Mouse (Mus musculus) granulocyte monocyte progenitor cell, adult 5-6 weeks (primary cell): ENCODE measurements around the gene Fryl. TPM values are rescaled to one million over a fixed set of nuclear protein-coding genes. Genes with fewer than 3 reads are reported as not detected.

Experiments used
- ATAC-seq: replicated peaks from 2 replicates; pipeline ENCODE4 v1.8.0; 2016; ENCODE audit warnings: mild to moderate bottlenecking, moderate TSS enrichment, inconsistent platforms; ENCODE audit not compliant: poor library complexity, severe bottlenecking
- total RNA-seq, 2 experiments: library from RNA; stranded (forward) in 1 of 2; stranded (reverse) in 1 of 2; fragments of 200-712, 200-1000 nt in 1 of 2; fragments of >200 nt in 1 of 2; fragmentation: Nextera tagmentation in 1 of 2; gene quantifications; 2 replicates each; pipeline ENCODE4 v1.2.3; 2014 to 2017

Gene Fryl
- total RNA-seq, 2 experiments from 2014 or later: 64.8 to 87.8 TPM

DNA sequence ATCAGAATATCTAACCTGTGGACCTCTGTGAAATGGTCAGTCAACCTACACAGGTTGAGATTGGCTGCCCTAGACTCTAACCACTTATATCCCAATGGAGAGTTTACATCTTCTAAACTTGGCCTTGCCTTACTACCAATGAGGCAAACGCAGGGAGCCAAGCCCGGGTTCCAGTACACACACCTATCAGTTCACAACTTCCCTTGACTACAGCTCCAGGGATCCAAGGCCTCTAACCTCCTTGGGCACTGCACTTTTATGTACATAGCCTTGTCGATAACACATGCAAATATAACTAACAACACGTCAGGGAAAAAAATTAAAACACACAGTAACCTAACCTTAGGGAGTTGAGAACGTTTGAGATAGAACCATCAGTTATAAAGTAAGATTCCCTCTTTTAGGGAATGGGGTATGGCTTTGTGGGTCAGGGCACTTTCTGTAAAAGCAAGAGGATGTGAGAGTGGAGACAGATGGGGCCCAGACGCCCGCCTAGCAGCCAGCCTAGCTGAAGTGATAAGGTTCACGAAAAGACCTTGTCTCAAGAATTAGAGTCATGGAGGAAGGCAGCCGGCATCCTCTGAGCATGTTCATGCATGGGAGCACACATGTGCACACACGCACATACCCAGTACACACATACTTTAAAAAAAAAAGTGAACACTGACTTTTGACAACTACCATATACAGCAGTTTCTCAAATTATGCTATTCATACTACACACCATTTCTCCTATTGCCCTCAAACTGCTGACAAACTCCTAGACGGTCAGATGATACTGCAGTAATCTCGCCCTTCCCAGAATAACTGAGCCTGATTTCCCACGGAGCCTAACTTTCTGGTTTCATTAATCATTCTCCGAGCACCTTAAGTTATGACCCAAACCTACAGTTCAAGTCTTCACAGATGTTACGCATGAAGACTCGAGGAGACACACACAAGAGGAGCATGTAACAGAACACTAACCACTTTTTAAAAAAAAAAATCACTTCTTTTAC is 55.7 kb downstream of the Fryl start:
- peak; percentile 24; the same call in 1 of the 2 replicates for ATAC-seq

DNA sequence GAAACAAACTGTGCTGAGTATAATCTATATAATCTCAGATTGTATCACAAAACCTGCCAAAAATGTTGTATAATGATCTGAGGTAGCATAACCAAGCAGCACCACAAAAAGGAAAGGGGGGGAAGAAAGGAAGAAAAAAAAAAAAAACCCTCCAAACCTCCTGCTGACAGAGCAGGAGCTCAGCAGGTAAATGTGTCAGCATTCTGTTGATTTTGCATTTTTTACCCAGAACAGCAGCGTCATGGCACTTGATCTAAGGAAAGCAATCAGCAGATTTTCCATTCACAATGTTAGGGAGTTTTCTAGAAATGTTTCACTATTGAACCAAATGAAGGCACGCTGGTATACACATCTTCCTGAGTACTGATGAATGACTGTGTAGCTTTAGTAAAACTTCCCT is 56.8 kb downstream of the Fryl start:
- ATAC-seq: no peak

DNA sequence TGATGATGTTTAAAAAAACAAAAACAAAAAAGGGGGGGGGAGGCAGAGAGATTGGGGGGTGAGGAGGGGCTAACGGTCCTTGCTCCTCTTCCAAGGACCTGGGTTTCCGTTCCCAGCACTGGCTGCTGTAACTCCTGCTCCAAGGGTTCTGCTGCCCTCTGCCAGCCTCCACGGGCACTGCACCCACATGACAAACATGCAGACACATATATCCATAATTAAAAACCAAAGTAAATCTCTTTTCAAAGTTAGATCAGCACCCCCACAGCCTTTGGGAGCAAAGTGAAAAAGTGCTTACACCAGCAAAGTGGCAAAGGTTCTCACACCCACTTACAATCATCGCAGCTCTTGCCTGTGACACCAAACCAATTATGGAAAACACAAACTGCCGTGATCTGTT is 57.7 kb downstream of the Fryl start:
- no peak for ATAC-seq

DNA sequence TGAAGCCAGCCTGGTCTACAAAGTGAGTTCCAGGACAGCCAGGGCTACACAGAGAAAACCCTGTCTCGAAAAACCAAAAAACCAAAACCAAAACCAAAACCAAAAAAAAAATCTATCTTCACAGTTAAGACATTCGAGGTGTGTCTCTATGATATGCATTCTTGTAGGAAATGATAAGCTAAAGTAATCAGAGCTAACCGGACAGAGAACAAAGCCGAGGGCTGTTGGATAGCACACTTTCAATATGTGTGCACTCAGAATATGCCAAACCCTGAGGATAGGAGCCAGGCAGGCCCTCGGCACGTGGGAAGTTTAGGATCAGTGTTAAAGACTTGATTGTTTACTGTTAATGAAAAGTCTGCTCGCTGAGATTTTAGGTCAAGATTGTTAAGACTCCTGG is 58.6 kb downstream of the Fryl start:
- ATAC-seq: no peak

DNA sequence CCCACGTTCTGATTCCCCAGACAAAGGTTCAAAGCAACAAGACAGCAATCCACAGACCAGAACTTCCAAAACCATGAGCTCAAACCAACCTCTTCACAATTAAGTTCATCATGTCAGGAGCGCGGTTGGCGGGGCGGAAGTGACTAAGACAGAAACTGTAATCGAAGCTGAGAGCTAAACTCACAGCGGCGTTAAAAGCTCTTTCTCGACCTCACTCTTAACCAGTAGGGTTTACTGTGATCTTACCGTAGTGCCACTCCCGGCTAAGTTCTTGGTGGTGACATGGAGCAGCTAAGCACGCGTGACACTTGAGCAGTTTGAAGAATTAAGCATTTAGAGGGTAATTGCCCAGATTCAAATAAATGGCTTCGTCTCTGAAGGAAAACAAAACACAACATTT is 61.7 kb downstream of the Fryl start:
- no peak for ATAC-seq

DNA sequence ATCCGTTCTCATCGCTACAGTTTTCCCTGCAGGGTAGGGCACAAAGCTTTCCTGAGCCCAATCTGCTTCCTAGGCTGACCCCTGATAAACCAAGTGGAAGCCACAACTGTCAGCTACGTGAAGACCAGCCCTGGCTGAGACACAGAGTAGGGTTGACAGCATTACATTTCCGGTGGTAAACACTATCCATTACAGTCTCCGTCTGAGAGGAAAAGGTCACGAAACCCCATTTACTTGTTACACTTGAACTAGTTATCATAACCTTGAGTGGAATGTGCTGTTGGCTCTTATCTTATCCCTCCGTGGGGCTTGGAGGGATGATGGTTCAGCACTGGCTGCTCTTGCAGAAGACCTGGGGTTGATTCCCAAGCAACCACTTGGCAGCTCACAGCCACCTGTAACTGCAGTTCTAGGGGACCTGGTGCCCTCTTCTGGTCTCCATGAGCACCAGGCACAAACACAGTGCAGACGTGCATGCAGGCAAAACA is 62.3 kb downstream of the Fryl start:
- ATAC-seq: no peak

DNA sequence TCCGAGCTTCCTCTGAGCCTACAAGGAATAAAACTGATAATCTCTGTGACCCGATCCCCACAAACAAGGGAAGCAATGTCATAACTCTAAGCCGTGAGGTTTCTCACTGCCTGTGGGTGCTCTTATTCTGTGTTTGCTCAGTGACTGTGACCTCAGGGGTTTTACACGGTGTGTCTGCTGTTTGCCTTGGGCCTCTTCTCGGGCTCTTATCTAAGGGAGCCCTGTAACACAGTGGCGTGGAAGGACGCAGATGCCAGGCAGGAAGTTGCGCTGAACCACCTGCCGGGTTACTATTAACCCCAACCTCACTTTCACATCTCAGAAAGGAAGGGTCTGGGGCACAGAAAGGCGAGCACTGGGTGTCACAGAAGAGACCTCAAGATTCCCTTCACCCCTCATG is 62.8 kb downstream of the Fryl start:
- ATAC-seq: peak; percentile 42

DNA sequence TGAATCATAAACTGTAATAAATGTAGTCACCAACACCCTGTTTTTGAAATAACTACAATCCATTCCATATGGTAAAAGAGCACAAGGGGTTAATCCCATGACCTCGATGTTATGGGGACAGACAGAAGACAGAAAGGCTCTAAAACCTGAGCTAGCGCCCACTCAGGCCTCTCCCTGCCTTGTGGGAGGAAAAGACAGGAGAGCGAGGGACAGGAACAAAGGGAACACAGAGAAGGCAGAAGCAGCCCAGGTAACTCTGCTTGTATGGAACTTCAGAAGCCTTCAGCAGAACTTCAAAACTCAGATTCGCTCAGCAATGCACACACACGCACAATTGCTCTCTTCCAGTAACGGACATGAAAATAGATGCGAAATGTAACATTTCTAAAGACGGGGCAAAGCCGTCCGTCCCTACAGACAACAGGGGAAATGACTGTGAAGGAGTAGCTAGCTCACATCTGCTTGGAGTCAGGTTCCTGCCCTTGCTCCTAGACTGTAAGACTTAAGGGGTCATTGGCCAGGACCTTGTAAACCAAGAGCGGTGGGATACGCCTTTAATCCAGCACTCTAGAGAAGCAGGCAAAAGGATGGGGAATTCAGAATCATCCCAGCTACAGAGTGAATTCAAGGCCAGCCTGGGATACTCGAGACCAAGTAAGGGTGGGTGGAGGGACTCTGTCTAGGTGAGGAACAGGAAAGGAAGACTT is 63.4 kb downstream of the Fryl start:
- ATAC-seq: no peak

DNA sequence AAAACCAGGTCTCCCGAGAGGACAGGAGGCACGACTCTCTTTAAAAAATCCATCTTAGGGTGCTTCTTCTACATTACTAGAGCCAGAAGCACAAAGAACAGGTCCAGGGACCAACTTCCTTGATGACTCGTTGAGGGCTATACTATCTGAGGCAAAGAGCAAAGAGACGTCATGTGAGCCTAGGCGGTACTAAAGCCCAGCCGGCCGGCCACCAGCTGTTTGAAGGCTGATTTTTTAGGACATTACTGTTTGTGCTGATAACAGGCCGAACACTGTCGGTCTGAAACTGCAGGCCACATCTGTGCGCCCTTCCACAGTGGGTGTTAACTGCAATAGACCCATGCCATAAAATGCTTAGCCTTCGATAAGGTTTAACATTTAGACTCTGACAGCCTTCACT is 64.7 kb downstream of the Fryl start:
- ATAC-seq: no peak

DNA sequence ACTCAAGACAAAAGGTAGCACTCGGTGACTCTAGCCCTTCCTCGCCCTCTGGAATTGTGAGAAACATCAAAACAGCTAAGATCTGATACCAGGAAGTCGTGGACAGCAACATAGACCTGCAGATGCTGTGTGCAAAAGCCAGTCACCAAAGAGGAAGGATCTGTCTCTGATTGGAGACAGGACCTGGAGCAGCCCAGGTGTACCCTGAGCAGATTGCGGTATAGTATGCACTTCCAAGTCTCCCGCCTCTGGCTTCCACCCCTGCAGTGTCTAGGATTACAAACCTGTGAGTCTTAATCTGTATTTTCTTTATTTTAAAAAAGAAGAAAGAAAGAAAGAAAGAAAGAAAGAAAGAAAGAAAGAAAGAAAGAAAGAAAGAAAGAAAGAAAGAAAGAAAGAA is 66.3 kb downstream of the Fryl start:
- no peak for ATAC-seq

DNA sequence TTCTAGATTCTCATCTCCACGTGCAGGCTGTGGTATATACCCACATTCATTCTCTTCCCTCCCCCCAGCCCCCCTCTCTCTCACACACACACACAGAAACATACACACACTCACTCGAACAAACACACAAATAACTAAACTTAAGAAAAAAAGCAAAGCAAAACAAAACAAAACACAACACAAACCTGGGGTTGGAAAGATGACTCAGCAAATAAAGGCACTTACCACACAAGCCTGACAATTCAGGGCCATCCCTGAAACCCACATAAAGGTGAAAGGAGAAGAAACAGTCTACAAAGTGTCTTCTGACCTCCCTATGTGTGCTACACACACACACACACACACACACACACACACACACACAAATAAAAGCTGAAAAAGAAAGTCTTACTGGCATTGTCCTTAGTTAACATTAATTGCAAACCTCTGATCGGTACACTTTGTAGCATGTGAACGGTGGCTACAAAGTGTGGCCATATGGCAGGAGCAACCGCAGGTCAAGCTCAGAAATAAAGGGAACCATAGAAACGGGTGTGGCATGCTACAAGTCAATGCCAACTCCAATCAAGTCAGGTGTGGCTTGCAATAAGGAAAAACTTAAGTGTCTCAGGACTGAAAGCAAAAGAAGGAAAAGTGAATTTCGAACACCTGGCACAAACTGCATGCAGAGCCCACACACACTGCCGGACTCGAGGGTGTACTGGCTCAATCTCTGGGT is 66.8 kb downstream of the Fryl start:
- ATAC-seq: no peak

DNA sequence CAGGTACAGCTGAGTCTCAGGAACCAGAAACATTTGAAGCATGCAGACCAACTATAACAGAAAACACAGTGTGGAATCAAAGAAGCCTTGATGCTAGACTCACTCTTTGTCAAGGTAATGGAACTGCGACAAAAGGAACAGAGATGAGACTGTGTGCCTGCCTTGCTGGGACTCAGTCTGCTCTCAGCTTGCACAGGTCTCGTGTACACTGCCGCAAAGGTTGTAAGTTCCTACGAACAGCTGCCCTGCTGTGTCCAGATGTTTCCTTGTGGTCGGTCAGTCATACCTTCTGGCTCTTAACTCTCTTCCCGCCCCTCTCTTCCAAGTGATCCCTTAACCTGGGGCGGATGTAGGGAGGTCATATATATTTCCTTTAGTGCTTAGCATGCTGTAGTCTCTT is 67.8 kb downstream of the Fryl start:
- ATAC-seq: no peak

DNA sequence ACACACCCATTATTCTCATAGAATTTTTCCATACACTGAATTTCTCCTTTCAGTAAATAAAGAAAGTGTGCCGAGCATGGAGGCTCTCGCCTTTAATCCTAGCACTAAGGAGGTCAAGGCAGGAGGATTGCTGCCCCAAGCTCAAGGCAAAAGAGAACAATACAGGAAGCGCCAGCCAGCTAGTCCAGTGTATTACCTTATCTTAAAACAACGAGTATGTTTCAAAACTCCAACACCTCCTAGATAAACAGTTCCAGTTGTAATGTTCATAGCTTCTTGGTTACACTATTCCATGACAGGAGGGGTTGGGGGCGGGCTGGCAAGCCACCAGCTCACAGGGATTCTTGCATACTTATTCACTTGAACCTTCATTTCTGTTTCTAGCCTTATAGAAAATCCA is 68.3 kb downstream of the Fryl start:
- no peak for ATAC-seq

DNA sequence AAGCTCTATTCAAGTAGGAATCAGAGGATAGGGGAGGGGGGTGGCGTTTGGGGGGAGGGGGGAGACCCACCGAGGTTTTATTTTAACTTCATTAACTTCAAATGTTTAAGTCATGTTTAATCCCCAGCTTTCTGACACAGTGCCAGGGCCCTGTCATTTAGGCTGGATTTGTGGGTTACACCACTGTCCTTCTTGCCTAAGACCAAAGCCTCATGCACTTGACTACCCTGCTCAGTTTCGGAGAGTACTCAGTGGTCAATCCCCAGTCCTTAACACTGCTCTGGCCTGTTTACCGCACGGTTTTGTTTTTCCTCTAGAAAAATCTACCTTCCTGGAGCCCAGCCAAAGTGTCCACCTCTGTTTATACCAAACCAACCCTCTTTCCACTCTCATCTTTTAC is 69.5 kb downstream of the Fryl start:
- ATAC-seq: peak; percentile 57

DNA sequence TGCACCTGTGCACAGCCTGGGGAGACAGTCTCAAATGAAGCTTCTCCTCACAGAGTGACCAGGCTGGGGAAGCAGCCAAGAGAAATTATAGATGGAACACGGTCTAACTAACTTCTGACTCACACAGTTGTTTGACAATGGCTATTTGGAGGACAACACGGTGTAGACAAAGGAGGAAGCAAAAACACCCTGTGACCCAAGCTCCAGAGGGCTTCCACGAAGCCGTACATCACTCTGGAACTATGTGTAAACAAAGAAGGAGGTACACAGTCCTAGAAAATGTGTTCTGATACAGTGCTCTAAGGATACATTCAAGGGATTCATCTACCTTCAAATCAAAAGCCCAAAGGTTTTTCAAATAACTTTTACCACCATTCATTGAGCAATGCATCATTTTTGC is 71.0 kb downstream of the Fryl start:
- ATAC-seq: no peak

DNA sequence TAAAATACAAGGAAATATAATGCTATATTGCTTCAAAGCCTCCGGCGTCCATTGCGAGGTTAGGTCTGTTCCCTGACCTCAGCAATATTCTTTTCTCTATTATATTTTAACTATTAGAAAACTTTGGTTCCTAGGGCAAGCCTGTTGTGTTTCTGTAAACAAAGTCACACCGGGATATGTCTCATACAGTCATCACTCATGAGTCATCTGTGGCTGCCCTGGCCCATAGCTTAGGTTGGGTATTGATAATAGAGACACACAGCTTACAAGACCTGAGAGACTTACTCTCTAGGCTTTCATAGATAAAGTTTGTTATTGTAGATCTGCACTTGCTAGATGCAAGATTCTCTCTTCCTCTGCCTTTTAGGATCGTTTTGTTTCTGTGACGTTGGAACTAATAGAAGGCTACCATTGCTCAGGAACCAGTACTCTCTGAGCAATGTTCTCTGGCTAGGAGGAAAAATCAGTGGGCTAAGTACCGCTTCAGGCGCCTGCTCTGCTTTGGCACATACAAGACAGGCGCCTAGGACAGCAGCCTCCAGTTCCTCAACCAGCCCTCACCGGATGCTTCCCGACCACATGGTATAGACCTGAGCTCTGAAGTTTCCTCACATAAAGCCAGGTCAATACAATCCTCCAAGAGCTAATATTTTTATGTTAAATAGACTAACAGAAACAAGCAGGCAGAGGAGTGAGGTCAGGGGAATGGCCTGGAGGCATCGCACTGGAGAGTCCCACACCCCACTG is 73.5 kb downstream of the Fryl start:
- ATAC-seq: no peak

DNA sequence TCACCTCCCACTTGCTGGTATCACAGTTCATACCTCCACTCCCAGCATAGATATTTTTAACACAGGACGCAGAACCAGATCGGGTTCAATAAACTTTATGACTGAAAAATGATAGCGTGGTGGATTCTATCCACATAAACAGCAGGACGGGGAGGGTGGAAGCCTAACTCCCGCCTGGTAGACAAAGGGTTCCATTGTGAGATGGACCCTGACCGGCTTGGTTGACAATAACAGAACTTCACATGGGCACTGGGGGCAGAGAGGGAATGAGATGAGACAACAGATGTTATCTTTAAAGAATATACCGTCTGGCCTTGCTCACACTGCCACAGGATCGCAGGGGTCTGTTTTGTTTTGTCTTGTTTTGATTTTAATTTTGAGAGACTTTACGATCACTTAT is 74.2 kb downstream of the Fryl start:
- no peak for ATAC-seq

DNA sequence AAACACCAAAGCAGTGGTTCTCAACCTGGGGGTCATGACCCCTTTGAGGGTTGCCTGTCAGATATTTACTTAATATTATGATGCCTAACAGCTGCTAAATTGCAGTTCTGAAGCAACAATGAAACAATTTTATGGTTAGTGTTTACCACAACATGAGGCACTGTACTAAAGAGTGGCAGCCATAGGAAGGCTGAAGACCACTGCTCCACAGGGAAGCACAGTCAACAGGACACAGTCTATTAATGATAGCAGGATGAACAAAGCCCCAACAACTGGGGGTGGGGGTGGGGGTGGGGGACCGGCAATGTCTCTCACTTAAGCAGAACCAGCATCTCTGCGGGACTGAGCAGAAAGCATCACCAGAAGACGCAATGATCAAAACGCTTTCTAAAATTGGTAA is 80.1 kb downstream of the Fryl start:
- no peak for ATAC-seq

DNA sequence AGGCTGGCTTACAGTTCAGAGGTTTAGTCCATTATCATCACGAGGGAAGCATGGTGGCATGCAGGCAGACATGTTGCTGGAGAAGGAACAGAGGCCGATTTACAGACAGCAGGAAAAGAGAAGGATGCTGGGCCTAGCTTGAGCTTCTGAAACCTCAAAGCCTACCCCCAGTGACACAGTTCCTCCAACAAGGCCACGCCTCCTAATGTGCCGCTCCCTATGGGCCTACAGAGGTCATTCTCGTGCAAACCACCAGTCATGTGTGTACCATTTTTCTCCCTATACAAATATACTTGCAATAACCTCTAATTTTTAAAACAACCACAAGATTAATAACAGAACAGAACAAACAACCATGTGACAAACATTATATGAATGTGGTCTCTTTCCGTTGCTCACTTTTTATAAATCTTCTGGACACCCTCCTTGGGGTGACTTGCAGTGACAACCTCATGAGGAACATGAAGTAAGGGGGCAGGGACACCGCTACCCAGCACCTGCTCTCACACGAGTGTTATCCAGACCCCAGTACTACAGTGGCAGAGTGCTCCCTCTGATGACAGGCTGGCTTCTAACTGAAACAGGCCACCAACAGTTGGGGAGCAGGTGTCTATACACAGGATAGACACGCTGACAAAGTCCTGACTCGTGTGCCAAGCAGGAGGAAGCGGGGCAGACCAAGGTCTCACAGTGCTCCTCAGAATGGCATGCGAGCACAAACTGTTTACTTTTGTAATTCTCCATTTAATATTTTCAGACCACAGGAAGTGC is 80.9 kb downstream of the Fryl start:
- ATAC-seq: no peak
